29 mouse cellular contexts compared by ENCODE assay signal in genomic region chr6:81633586-81633985, GRCm38 (mm10).
DNase-seq lines count a peak whose midpoint lies in the region; ATAC-seq and TF ChIP-seq lines count a peak whose summit lies in the region.
"Had no signal": no experiment of that assay in that cellular context is flagged by ENCODE, and none has a peak within 500 bp of the region (broad histone marks: within the 10 kb centered on the region; RNA-seq: fewer than 3 reads in every experiment).

No protein-coding gene starts in this region.

- no peak overlapping the region for H3K4me3 ChIP-seq in kidney, postnatal 0 days (replicated peaks; ENCODE audit: low read depth, low read length)
- no peak overlapping the region for H3K4me3 ChIP-seq in midbrain, embryonic 13.5 days (replicated peaks)
- no peak overlapping the region for H3K4me3 ChIP-seq in midbrain, embryonic 15.5 days
- H3K4me3 ChIP-seq: embryonic facial prominence, embryonic 10.5 days; embryonic facial prominence, embryonic 13.5 days; erythroblast, embryonic 14.5 days; forebrain, embryonic 12.5 days; heart, embryonic 12.5 days; heart, embryonic 15.5 days; hindbrain, embryonic 10.5 days; hindbrain, embryonic 13.5 days had no signal

- no peak for TF ChIP-seq CTCF in kidney, postnatal 0 days (IDR thresholded peaks at IDR 0.05; ENCODE audit: low read depth)

- no peak for ATAC-seq in kidney, postnatal 0 days (replicated peaks; ENCODE audit: low FRiP score, low read depth)
- 0 out of 2 replicates have a peak, but pooled peaks have one; percentile 9 for ATAC-seq in midbrain, embryonic 13.5 days
- no peak for ATAC-seq in midbrain, embryonic 15.5 days (replicated peaks)
- ATAC-seq: CD4-positive, CD25-positive, alpha-beta regulatory T cell, adult 4 months; forebrain, embryonic 16.5 days; hindbrain, embryonic 16.5 days; Patski had no signal

- H3K9me3 ChIP-seq in kidney, postnatal 0 days (replicated peaks; ENCODE audit: low read length), result no peaks in the 10 kb centered on the region
- no peaks in the 10 kb centered on the region for H3K9me3 ChIP-seq in midbrain, embryonic 13.5 days
- H3K9me3 ChIP-seq in midbrain, embryonic 15.5 days, result no peaks in the 10 kb centered on the region
- H3K9me3 ChIP-seq: embryonic facial prominence, embryonic 10.5 days; embryonic facial prominence, embryonic 13.5 days; forebrain, embryonic 12.5 days; heart, embryonic 12.5 days; heart, embryonic 15.5 days; hindbrain, embryonic 10.5 days; hindbrain, embryonic 13.5 days had no signal

- H3K27me3 ChIP-seq in kidney, postnatal 0 days (ENCODE audit: insufficient read depth, low read length), result no peaks in the 10 kb centered on the region
- H3K27me3 ChIP-seq in midbrain, embryonic 13.5 days, result no peaks in the 10 kb centered on the region
- H3K27me3 ChIP-seq in midbrain, embryonic 15.5 days (replicated peaks), result no peaks in the 10 kb centered on the region
- H3K27me3 ChIP-seq: embryonic facial prominence, embryonic 13.5 days; forebrain, embryonic 12.5 days; heart, embryonic 12.5 days; heart, embryonic 15.5 days; hindbrain, embryonic 13.5 days had no signal

- no peaks in the 10 kb centered on the region for H3K4me1 ChIP-seq in kidney, postnatal 0 days (replicated peaks; ENCODE audit: insufficient read depth, low read length)
- peaks cover 8% of the 10 kb centered on the region; the same call in 1 of the 2 replicates for H3K4me1 ChIP-seq in midbrain, embryonic 13.5 days (replicated peaks)
- H3K4me1 ChIP-seq in midbrain, embryonic 15.5 days, result no peaks in the 10 kb centered on the region
- H3K4me1 ChIP-seq: embryonic facial prominence, embryonic 10.5 days; embryonic facial prominence, embryonic 13.5 days; forebrain, embryonic 12.5 days; heart, embryonic 12.5 days; heart, embryonic 15.5 days; hindbrain, embryonic 10.5 days had no signal

- H3K4me2 ChIP-seq in kidney, postnatal 0 days (ENCODE audit: low read length), result no peak overlapping the region
- H3K4me2 ChIP-seq in midbrain, embryonic 13.5 days (replicated peaks), result no peak overlapping the region
- no peak overlapping the region for H3K4me2 ChIP-seq in midbrain, embryonic 15.5 days
- H3K4me2 ChIP-seq: embryonic facial prominence, embryonic 13.5 days; forebrain, embryonic 12.5 days; heart, embryonic 12.5 days; heart, embryonic 15.5 days; hindbrain, embryonic 13.5 days had no signal

- H3K27ac ChIP-seq in kidney, postnatal 0 days, result no peak overlapping the region
- no peak overlapping the region for H3K27ac ChIP-seq in midbrain, embryonic 13.5 days
- no peak overlapping the region for H3K27ac ChIP-seq in midbrain, embryonic 15.5 days
- H3K27ac ChIP-seq: embryonic facial prominence, embryonic 10.5 days; embryonic facial prominence, embryonic 13.5 days; forebrain, embryonic 12.5 days; heart, embryonic 15.5 days; hindbrain, embryonic 10.5 days; hindbrain, embryonic 13.5 days had no signal

- no peak overlapping the region for H3K9ac ChIP-seq in kidney, postnatal 0 days (ENCODE audit: low read depth, low read length)
- no peak overlapping the region for H3K9ac ChIP-seq in midbrain, embryonic 13.5 days (replicated peaks)
- H3K9ac ChIP-seq in midbrain, embryonic 15.5 days, result no peak overlapping the region
- H3K9ac ChIP-seq: embryonic facial prominence, embryonic 13.5 days; forebrain, embryonic 12.5 days; heart, embryonic 12.5 days; heart, embryonic 15.5 days; hindbrain, embryonic 13.5 days had no signal

- 27% methylated on average over 3 of the region's 3 CpGs for WGBS in kidney, postnatal 0 days
- 63% methylated on average over 3 of the region's 3 CpGs for WGBS in midbrain, embryonic 13.5 days
- 51% methylated on average over 3 of the region's 3 CpGs for WGBS in midbrain, embryonic 15.5 days

- peak; percentile 47 for DNase-seq in kidney, postnatal 0 days (ENCODE audit: low spot score)
- DNase-seq in kidney, adult 8-10 months, result no peak
- peak; percentile 66 for DNase-seq in Muller cell, postnatal 12 days (ENCODE audit: inconsistent ontology term)
- DNase-seq in forelimb bud, embryonic 11.5 days (ENCODE audit: low read depth, low spot score), result peak; percentile 54
- DNase-seq in cerebellum, postnatal 36 days, result no peak
- DNase-seq in urinary bladder, postnatal 10 days (ENCODE audit: low spot score), result no peak
- DNase-seq: adrenal gland, postnatal 10 days; adrenal gland, postnatal 36 days; cerebellum, adult 11 months; cerebellum, adult 9-11 months; embryo, embryonic 11 days; gastrocnemius, postnatal 25 days; heart, adult 18-20 months; heart, postnatal 10 days; heart, postnatal 36 days had no signal

- H3K36me3 ChIP-seq in kidney, postnatal 0 days (ENCODE audit: insufficient read depth, low read length), result no peaks in the 10 kb centered on the region
- H3K36me3 ChIP-seq in midbrain, embryonic 13.5 days, result no peaks in the 10 kb centered on the region
- H3K36me3 ChIP-seq in midbrain, embryonic 15.5 days (replicated peaks), result no peaks in the 10 kb centered on the region
- H3K36me3 ChIP-seq: embryonic facial prominence, embryonic 10.5 days; embryonic facial prominence, embryonic 13.5 days; forebrain, embryonic 12.5 days; heart, embryonic 12.5 days; heart, embryonic 15.5 days; hindbrain, embryonic 10.5 days; hindbrain, embryonic 13.5 days had no signal

Comparison
In these comparisons a context has a peak if more than half of its experiments do, and no peak if none do; other contexts are left out.
1. DNase-seq: peak in kidney, postnatal 0 days (single experiment), Muller cell, postnatal 12 days (single experiment) and forelimb bud, embryonic 11.5 days (single experiment); none in kidney, adult 8-10 months (0 of 2), cerebellum, postnatal 36 days (0 of 2) and urinary bladder, postnatal 10 days (single experiment).